7 mouse cellular contexts compared by ENCODE assay signal in genomic region chr2:172862850-172863468, GRCm38 (mm10).
DNase-seq lines count a peak whose midpoint lies in the region; ATAC-seq lines count a peak whose summit lies in the region.

No protein-coding gene starts in this region.

- peaks cover 39% of the 10 kb centered on the region for H3K4me1 ChIP-seq in embryonic facial prominence, embryonic 13.5 days
- H3K4me1 ChIP-seq in heart, embryonic 16.5 days (ENCODE audit: control insufficient read depth, insufficient read depth, low read length) = peaks cover 56% of the 10 kb centered on the region
- peaks cover 7% of the 10 kb centered on the region for H3K4me1 ChIP-seq in liver, embryonic 13.5 days (replicated peaks)

- H3K9me3 ChIP-seq in embryonic facial prominence, embryonic 13.5 days = peaks cover 3% of the 10 kb centered on the region; the same call in 1 of the 2 replicates
- no peaks in the 10 kb centered on the region for H3K9me3 ChIP-seq in heart, embryonic 16.5 days (replicated peaks; ENCODE audit: control insufficient read depth, low read length)
- no peaks in the 10 kb centered on the region for H3K9me3 ChIP-seq in liver, embryonic 13.5 days (replicated peaks)

- H3K36me3 ChIP-seq in embryonic facial prominence, embryonic 13.5 days = no peaks in the 10 kb centered on the region
- no peaks in the 10 kb centered on the region for H3K36me3 ChIP-seq in heart, embryonic 16.5 days (ENCODE audit: control insufficient read depth, insufficient read depth)
- no peaks in the 10 kb centered on the region for H3K36me3 ChIP-seq in liver, embryonic 13.5 days

- peak; percentile 23 for DNase-seq in adrenal gland, postnatal 25 days
- DNase-seq in kidney, postnatal 14 days = peak; percentile 67
- DNase-seq in liver, embryonic 13.5 days = no peak
- peak; percentile 56 for DNase-seq in ovary, postnatal 10 days (ENCODE audit: low spot score)
- no peak for DNase-seq in natural killer cell, adult 2 months (ENCODE audit: low spot score in 2 of 2)

- H3K9ac ChIP-seq in embryonic facial prominence, embryonic 13.5 days = no peak overlapping the region
- peak overlapping the region; percentile 58 for H3K9ac ChIP-seq in heart, embryonic 16.5 days (ENCODE audit: low read length)
- no peak overlapping the region for H3K9ac ChIP-seq in liver, embryonic 13.5 days

- 31% methylated on average over 29 of the region's 29 CpGs for WGBS in embryonic facial prominence, embryonic 13.5 days
- 10% methylated on average over 29 of the region's 29 CpGs for WGBS in heart, embryonic 16.5 days
- WGBS in liver, embryonic 13.5 days (ENCODE audit: insufficient replicate concordance) = 20% methylated on average over 29 of the region's 29 CpGs

- peak overlapping the region; percentile 23 for H3K4me3 ChIP-seq in embryonic facial prominence, embryonic 13.5 days
- H3K4me3 ChIP-seq in heart, embryonic 16.5 days (ENCODE audit: low read length) = peak overlapping the region; percentile 30
- H3K4me3 ChIP-seq in liver, embryonic 13.5 days (replicated peaks) = no peak overlapping the region

- H3K4me2 ChIP-seq in embryonic facial prominence, embryonic 13.5 days = peak overlapping the region; percentile 57
- H3K4me2 ChIP-seq in heart, embryonic 16.5 days (ENCODE audit: low read depth, low read length) = peak overlapping the region; percentile 59
- H3K4me2 ChIP-seq in liver, embryonic 13.5 days = peak overlapping the region; percentile 30; the same call in 1 of the 2 replicates

- H3K27me3 ChIP-seq in embryonic facial prominence, embryonic 13.5 days = 0 out of 2 replicates have a peak, but pooled peaks cover 4% of the 10 kb centered on the region
- H3K27me3 ChIP-seq in heart, embryonic 16.5 days (ENCODE audit: control insufficient read depth, insufficient read depth, low read length) = no peaks in the 10 kb centered on the region
- H3K27me3 ChIP-seq in liver, embryonic 13.5 days = peaks cover 29% of the 10 kb centered on the region

- H3K27ac ChIP-seq in embryonic facial prominence, embryonic 13.5 days = peak overlapping the region; percentile 51; the same call in 1 of the 2 replicates
- peak overlapping the region; percentile 91 for H3K27ac ChIP-seq in heart, embryonic 16.5 days (ENCODE audit: low read length)
- H3K27ac ChIP-seq in liver, embryonic 13.5 days = no peak overlapping the region

- peak; percentile 61; the same call in 1 of the 2 replicates for ATAC-seq in embryonic facial prominence, embryonic 13.5 days (ENCODE audit: insufficient number of reproducible peaks, insufficient read depth, low FRiP score, low TSS enrichment, low read depth)
- ATAC-seq in heart, embryonic 16.5 days (replicated peaks; ENCODE audit: extremely low read depth, insufficient read depth, low FRiP score) = peak; percentile 87
- ATAC-seq in liver, embryonic 13.5 days (ENCODE audit: low read depth) = no peak

Comparison
In these comparisons a context has a peak if more than half of its experiments do, and no peak if none do; other contexts are left out.
1. DNase-seq: peak in adrenal gland, postnatal 25 days (single experiment), kidney, postnatal 14 days (single experiment) and ovary, postnatal 10 days (single experiment); none in liver, embryonic 13.5 days (single experiment) and natural killer cell, adult 2 months (0 of 2).
2. Peak in every context shown above with its lines, with median percentiles within 50 percentile points of each other: H3K4me2 ChIP-seq.